Mouse (Mus musculus) Muller cell, postnatal 12 days (primary cell): Measurements from ENCODE around the gene Cfap221.

Source experiments
- DNase-seq: peaks from one replicate; pipeline ENCODE4 v3.0.0-alpha.2; 2015; ENCODE audit errors: inconsistent ontology term

The Cfap221 gene

DNA sequence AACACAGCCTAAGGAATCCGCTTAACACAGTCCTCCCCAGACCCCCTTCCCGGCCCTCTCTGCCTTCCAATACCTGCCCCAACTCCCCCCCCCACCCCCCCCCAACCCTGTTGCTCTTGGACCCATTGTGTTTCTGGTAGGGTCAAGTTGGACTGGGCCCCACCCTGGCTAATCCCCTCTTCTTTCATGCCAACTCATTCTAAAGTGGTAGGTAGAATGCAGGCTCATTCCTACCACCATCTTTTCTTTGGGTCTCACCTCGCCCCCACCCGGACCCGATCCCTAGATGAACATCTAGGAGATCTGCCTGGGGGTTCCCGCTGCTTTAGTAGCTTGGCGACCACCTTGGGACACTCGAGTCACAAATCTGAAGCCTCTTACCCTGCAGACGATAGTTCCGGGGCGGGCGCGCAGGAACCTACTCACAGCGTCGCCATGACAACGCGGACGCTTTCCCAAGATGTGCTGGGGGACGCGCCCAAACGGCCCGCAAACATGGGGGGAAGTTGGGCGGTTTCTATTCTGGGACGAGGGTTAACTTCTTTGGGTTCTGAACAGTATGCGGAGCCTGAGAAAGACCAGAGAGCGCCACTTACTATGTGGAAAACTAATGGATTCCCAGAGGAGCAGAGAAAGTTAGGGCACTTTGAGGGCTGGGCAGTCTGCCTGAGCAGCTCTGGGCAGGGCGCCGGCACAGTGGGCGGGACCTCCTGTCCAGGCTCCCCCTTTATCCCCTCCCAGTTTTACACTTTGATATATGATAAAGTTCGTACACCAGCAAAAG lies at the start of gene Cfap221:
Cfap221 (minus strand) TSS at position 437 of the 784 bp plus-strand sequence.
- DNase-seq = peak; percentile 79

GRCm38 (mm10) chr1:120044584-120044983 lies 47.5 kb upstream of the Cfap221 start:
- DNase-seq = no peak

DNA sequence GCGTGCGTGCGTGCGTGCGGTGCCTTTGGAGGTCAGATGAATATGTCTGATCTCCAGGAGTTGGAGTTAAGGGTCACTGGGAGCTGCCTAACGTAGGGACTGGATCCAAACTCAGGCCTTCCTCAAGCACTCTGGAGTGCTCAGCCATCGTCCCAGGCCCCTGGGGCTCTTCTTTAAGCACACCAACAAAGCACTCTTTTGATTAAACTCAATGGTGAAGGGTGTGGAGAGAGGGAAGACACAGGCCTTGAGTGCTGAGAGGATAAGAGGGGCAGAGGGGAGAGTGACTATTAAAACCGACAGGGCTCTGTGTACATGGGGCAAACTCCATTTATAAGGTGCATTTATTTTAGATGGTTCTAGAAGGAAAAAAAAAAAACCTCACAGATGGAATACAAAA lies 45.4 kb upstream of the Cfap221 start:
- DNase-seq = no peak

- DNase-seq = no peak
These were observed 41.6 kb upstream of the Cfap221 start for GRCm38 (mm10) chr1:120038594-120038993.

GRCm38 (mm10) chr1:120037021-120037683 lies 40.1 kb upstream of the Cfap221 start:
- peak; percentile 44 for DNase-seq

DNA sequence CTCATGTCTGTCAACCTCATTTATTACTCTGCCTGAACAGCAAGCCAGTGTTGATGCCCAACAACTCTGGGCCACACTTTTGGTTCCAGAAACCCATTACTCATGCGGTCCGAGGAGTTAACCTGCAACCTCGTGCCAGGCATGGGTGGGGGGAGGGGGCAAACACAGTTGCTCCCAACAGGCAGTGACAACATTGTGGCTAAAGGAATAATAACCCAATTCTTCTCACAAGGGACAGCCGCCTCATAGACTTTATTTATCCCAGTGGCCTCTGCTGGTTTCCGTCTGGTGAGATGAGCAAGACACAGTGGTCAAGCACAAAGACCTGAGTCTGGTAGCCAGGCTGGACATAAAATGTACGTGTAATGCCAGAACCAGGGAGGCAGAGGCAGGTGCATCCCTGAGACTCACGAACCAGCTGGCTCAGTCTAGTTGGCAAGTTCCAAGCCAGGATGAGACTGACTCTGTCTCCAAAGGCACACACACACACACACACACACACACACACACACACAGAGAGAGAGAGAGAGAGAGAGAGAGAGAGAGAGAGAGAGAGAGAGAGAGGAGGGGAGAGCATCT lies 38.5 kb upstream of the Cfap221 start:
- DNase-seq = peak; percentile 84

DNA sequence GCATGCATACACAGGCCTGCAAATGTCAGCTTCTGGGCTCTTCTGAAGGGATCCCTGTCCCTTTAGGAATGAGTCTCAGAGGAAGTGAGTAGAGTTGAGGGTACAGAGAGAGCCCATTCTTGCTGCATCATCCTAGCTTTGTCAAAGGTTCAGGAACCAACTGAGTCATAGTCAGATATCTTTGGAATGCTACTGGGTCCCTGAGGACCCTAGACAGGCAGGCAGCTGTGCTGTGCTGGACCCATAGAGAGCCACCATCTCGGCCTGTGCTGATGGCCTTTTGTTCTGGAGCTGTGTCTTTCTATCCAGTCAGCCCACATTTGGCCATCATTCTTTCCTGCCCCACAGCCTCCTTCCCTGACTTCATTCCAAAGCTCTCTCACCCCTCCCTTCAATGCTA lies 37.8 kb upstream of the Cfap221 start:
- DNase-seq = peak; percentile 77

DNA sequence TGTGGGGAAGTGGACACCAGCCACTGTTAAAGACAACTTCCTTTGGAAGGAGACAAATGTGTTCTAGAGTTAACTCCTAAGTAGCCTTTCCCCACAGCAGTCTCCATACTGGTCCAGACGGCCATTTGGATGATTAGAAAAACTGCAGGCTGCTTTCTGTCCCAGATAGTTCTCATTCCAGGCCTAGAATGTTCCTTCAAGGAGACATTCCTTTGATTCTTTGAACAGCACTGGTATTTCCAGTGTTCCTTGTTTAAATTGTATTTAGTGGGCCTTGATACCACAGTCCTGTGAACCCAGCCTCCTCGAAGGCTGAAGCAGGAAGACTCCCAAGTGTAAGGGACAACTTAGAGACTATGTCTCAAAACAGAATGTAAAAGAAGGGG lies 36.4 kb upstream of the Cfap221 start:
- DNase-seq = no peak

GRCm38 (mm10) chr1:120032804-120033468 lies 35.9 kb upstream of the Cfap221 start:
- DNase-seq = peak; percentile 90

- no peak for DNase-seq
These were observed 33.4 kb upstream of the Cfap221 start for GRCm38 (mm10) chr1:120030474-120030873.

DNA sequence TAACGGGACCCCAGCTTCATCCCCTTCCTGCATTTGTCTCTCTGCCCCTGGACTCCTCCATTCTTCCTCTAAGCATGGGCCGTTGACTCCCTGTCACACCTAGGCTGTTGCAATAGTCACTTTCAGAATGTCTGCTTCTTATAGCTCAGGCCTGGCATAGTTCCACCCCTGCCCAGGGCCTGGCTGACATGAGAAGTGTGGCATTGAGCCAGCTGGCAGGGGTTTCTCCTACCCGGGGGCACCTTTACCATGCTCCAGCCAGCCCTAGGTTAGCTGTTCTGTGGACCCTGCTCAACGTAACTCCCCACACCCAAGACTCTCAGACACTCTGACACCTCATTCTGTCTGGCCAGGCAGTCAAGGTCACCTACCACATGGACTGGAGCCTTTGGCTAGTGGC lies 30.7 kb upstream of the Cfap221 start:
- no peak for DNase-seq

DNA sequence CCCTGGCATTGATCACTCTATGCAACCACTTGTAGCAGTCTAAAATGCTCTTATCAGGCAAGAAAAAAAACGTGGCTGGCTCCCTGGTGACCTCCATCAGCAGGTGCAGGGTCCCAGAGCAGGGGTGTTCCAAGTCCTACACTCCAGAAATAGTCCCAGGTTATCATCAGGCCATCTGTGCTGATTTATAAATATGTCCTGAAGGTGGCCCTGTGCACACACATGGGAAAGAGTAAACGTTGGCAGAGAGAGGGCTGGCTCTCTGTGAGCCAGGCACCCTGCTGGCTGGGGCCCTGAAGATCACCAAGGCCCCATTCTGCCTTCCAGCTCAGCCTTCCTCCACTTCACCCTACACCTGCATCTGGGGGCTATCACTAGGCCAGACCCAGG lies 28.0 kb upstream of the Cfap221 start:
- DNase-seq = no peak

DNA sequence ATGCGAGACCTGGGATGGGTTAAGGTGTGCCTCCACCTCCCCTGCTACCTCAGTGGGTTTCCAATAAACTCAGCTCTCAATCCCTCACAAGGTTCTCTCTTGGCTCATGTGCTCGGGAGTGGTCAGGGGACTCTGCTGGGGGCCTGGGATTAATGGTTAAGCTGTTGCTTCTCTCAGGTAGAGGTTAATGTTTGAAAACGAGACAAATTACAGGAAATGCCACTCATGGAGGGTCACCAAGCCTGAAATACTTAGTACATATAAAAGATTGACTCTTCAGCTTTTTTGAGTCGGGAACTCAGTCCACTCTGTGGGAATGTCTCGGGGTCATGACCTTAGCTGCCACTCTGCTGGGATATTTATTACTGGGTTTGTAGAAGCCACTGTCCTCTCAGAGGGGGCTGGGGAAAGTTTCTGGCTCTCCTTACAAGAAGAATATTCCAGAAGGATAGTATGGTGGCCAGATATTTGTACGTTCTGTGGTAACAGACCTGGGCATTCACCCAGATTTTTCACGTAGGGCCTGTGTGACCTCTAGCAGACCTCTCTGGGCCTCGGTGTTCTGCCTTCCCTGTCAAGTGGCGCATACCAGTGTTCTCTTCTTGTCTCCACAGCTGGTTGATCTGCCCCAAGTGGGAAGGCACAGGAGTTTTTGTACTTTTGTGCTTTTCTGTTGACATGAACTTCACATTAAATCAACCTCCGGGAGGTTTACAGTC lies 27.5 kb upstream of the Cfap221 start:
- DNase-seq = no peak

DNA sequence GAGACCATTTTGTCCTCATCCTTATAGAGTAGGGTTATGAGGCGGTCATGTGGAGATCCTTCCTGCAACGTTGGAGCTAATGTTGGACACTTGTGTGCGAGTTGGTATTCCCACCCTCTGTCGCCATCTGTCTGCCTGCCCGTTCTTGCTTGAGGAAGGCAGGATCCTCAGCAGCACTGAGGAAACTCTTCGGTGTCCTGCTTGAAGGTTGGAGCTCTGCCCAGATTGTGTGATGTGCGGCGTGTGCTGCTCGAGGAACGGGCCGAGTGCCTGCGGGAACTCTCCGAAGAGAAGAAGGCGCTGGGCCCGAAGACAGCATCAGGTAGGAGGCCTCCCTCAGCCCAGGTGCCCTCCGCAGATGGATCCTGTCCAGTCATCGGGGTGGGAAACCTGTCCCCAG lies 24.9 kb upstream of the Cfap221 start:
- DNase-seq = no peak

GRCm38 (mm10) chr1:120020322-120020897 lies 23.4 kb upstream of the Cfap221 start:
- DNase-seq = no peak

GRCm38 (mm10) chr1:120019428-120019827 lies 22.4 kb upstream of the Cfap221 start:
- DNase-seq = no peak

GRCm38 (mm10) chr1:120018900-120019299 lies 21.9 kb upstream of the Cfap221 start:
- no peak for DNase-seq

GRCm38 (mm10) chr1:120016240-120016639 lies 19.2 kb upstream of the Cfap221 start:
- DNase-seq = no peak

DNA sequence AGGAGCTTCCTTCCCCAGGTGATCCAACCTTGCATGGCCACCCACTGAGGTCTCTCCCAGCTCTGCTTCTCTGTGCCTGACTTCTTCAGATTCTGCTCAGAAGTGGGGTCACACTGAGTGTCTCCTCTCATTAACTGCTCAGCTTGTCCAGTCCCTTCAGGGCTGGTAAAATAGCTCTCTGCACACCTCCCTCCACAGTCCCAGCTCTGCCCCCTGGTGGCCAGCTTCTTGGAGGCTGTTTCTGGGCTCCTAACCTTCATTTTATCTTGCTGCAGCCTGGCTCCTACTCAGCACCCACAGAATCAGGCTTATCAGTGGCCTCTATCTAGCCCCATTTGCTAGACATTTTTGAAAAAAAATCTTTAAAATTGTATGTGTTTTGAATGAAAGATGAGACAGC lies 16.1 kb upstream of the Cfap221 start:
- peak; percentile 39 for DNase-seq

DNA sequence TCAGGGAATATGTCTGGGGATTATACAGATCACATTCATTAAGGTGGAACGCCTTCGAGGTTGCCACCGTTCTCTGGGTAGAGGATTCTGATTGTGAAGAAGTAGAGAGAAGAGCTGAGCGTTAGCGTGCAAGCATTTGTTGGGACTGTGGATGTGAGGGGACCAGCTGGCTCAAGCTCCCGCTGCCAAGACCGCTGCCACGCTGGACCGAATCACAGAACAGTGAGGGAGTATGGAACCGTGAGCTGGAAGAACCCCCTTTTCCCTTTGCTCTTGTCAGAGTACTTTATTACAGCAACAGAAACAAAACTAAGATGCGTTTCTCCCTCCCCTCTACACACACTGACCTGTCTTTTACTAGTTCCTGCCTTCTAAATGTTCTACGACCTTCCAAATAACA lies 15.6 kb upstream of the Cfap221 start:
- DNase-seq = no peak

DNA sequence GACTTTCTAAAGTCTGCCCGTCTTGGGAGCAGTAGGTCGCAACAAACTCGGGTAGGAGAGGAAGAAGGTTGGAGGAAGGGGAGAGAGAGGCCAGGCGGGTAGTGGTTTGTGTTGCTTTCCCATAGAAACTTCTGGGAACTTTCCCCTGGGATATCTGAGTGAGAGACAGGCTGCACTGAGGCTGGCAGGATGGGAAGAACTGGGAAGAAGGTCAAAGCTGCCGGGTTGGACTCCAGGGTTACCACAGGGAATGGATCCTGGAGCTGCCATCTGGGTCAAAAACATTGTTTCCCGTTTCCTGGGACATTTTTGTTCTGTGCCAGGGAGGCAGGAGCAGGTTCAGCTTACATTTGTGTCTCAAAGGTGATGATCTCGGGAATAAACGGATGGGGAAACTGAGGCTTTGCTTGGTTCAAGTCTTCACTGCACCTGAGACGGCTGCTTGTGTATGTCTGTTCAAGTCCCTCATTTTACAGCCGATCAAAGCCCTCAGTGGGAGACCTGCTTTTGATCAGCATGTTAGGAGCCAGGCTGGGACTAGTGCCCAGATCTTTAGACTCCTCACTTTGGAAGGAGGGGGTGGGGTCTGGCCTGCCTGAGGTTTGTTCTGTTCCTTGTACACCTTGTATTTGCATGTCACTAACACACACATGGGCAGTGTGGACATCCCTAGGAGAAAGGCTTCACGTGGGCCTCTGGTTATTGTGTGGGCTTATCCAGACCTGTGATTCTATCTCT lies 11.0 kb upstream of the Cfap221 start:
- no peak for DNase-seq
